Mouse (Mus musculus): ENCODE measurements around the gene Utp14a.

Utp14a gene

DNA sequence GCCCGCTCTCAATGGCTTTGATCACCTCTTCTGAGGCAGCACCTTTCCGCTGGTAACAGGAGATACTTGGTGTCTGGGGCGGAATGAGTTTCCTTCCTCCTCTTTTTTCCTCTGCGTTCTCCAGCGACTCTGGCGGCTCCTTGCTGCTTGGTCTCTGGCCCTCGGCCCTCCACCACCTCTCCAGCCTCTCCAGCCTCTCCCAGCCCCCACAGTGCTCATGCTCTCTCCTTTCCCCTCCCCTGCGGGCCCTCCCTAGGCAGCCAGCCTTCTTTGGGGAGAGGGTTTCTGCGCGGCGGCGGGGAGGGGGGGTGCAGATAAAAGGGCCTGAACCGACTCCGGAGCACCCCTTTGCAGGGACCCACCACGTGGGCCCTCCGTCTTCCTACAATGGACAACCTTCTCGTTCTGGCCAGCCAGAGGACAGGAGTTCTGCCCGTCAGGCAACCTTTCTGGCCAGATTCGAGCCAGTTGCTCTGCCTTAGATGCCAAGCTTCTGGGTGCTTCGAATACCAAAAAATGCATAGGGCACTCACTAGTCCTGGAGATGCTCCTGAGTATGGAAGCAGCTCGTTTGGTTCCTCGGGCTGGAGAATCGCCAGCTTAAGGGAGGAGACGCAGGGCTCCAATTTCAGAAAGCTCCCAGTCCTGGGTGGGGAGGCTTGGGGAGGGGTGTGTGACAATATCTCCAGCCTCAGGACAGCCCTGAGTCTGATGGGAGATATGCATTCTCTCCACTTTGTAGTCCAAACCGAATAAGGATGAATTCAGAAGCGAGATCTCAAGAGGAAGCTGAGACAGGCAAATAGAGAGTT is 54.2 kb downstream of the Utp14a start:
- in situ Hi-C loops (cut with MseI, MboI), result no loop called here

DNA sequence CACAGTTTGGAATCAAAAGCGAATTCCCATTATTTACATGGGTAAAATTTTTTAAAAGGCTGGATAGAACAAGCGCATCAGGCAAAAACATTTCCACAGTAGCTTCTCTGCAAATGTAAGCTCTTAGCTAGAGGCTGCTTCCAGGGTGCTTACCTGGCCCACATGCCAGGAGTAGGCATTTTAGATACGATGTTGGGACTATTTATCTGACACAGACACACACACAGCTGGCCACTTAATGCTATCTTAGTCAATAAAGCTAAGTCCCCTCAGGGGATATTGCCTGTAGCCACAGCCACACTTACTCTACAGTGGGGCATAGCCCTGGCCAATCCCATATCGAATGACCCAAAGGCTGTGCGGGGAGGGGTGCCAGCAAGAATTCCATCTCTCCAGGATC is 55.1 kb downstream of the Utp14a start:
- in situ Hi-C loops (cut with MseI, MboI), result no loop called here

DNA sequence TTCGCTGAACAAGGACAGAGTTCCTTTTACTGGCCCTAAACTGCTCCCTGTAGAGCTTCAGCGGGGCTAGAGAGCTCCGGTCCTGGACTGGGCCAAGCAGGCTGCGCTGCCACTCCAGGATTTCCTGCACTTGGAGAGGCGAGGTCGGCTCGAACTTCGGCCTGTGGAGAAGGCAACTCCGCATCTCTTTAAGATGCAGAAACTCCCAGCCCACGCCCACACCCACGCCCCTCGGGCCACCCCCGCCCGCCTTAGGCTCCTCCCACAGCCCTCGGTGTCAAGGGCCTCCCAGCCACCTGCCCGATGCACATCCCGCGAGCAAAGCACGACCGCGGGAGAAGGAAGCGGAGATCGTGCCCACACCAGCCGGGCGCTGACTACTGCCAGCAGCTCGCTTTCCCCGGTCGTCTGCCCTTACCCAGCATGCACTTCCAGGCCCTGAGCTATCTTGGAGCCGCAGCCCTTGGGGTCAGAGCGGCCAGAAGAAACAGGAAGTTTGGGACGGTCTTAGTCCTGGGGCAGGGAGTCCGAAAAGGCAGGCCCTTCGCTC is 57.9 kb downstream of the Utp14a start:
- in situ Hi-C loops (cut with MseI, MboI), result no loop called here

DNA sequence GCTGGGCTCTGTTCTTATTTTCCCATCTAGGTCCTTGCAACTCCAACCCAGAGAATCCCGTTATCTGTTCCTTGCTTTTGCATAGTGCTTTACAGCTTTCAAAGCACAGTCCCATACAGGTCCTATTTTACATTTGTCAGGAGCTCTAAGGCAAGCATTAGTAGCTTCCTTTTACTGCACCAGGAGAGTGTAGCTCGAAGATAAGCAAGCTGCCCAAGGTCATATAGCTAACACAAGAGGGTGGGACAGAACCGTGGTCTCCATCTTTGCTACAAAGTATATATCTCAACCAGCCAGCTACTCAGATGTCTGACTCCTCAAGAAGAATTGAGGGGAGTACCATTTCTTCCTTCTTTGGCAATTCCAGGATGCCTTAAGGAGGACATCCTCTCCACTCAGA is 60.8 kb downstream of the Utp14a start:
- in situ Hi-C loops (cut with MseI, MboI), result no loop called here

DNA sequence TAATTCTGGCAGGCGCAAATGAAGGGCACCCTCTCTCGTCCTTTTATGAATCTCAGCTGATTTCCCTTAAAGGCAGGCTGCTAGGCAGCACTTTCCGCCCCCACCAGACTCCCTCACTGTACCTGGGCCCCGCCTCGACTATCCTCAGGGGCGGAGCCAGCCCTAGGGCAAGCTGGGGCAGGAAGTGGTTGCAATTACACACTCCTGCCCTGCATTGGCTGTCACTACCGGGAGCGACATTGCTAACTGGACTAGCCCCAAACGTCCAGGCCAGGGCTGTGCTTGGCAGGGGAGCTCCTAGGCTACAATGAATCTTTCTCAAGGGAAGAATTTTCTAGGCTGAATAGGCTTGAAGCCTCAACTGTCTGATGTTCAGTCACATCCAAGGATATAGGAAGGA is 61.5 kb downstream of the Utp14a start:
- in situ Hi-C loops (cut with MseI, MboI), result no loop called here

All from mouse trophoblast stem cell (cell line).